Mouse (Mus musculus) testis, postnatal 14 days (tissue): ENCODE measurements around the gene BC005537.
"Not testable (repeated sequence)": the region's sequence is repeated elsewhere in the genome, so short reads cannot be mapped to it uniquely, and the experiment has no call there.

Source experiments
- DNase-seq: peaks from one replicate; pipeline ENCODE4 v3.0.0; 2021; ENCODE audit warnings: low spot score

Gene BC005537

GRCm38 (mm10) chr13:24799925-24800673 lies 1.4 kb upstream of the BC005537 start:
- peak; percentile 56 for DNase-seq

GRCm38 (mm10) chr13:24800674-24801307 lies 666 bp upstream of the BC005537 start:
- DNase-seq = peak; percentile 97

- peak; percentile 44 for DNase-seq
Measured at GRCm38 (mm10) chr13:24802131-24802691, 754 bp downstream of the BC005537 start.

GRCm38 (mm10) chr13:24803196-24803595 lies 1.7 kb downstream of the BC005537 start:
- DNase-seq = no peak

GRCm38 (mm10) chr13:24806079-24806478 lies 4.6 kb downstream of the BC005537 start:
- DNase-seq = no peak

- DNase-seq = no peak
Measured at GRCm38 (mm10) chr13:24812521-24812920, 11.1 kb downstream of the BC005537 start.

- no peak for DNase-seq
Measured at GRCm38 (mm10) chr13:24814616-24815015, 13.2 kb downstream of the BC005537 start.

- DNase-seq = no peak
Measured at GRCm38 (mm10) chr13:24816125-24817092, 15.0 kb downstream of the BC005537 start.

- no peak for DNase-seq
Measured at GRCm38 (mm10) chr13:24819931-24820330, 18.5 kb downstream of the BC005537 start.

- no peak for DNase-seq
Measured at GRCm38 (mm10) chr13:24822663-24823343, 21.3 kb downstream of the BC005537 start.

- DNase-seq = no peak
Measured at GRCm38 (mm10) chr13:24824647-24825046, 23.2 kb downstream of the BC005537 start.

- no peak for DNase-seq
Measured at GRCm38 (mm10) chr13:24825587-24825986, 24.1 kb downstream of the BC005537 start.

GRCm38 (mm10) chr13:24826116-24826515 lies 24.7 kb downstream of the BC005537 start:
- DNase-seq = no peak

GRCm38 (mm10) chr13:24830756-24831352 lies 29.4 kb downstream of the BC005537 start:
- DNase-seq = peak; percentile 58

GRCm38 (mm10) chr13:24831353-24832130 lies 30.1 kb downstream of the BC005537 start, which contains the start of the genes Acot13 and Tdp2:
Gene Acot13 (minus strand): TSS chr13:24831540.
Gene Tdp2 (plus strand): TSS chr13:24831679.
- DNase-seq = peak; percentile 94

- no peak for DNase-seq
Measured at GRCm38 (mm10) chr13:24832131-24832810, 30.8 kb downstream of the BC005537 start.

- no peak for DNase-seq
Measured at GRCm38 (mm10) chr13:24832811-24833155, 31.3 kb downstream of the BC005537 start.

- not testable (repeated sequence) for DNase-seq
Measured at GRCm38 (mm10) chr13:24837765-24838164, 36.3 kb downstream of the BC005537 start.

- no peak for DNase-seq
Measured at GRCm38 (mm10) chr13:24839831-24840230, 38.4 kb downstream of the BC005537 start.

GRCm38 (mm10) chr13:24841702-24842101 lies 40.2 kb downstream of the BC005537 start:
- no peak for DNase-seq
